Mouse (Mus musculus): ENCODE data around the gene Vav3.
"Not testable (repeated sequence)": the region's sequence is repeated elsewhere in the genome, so short reads cannot be mapped to it uniquely, and the experiment has no call there.

Vav3 gene

GRCm38 (mm10) chr3:109444077-109444476 lies 103.6 kb downstream of the Vav3 start:
- DNase-seq (ENCODE audit: low spot score), result no peak

DNA sequence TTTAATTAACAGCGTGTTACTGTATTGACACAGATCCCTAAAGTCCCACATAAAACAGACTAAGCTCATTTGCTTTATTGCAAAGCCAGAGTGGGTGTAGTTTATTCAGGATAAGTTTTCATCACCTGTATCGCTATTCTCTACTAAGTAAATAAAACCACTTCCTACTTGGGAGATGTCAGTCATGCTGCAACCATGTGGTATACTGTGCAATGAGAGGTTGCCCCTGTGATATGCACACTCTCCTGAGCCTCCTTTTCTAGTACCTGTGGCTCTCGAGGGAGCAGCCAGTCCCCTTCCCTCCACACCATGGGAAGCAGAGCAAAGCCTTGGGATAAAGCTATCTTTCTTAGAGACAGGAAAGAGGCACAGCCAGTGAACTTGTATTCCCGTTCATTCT lies 106.5 kb downstream of the Vav3 start:
- DNase-seq (ENCODE audit: low spot score), result no peak

GRCm38 (mm10) chr3:109448249-109448648 lies 107.8 kb downstream of the Vav3 start:
- not testable (repeated sequence) for DNase-seq (ENCODE audit: low spot score)

GRCm38 (mm10) chr3:109451966-109452365 lies 111.5 kb downstream of the Vav3 start:
- no peak for DNase-seq (ENCODE audit: low spot score)

DNA sequence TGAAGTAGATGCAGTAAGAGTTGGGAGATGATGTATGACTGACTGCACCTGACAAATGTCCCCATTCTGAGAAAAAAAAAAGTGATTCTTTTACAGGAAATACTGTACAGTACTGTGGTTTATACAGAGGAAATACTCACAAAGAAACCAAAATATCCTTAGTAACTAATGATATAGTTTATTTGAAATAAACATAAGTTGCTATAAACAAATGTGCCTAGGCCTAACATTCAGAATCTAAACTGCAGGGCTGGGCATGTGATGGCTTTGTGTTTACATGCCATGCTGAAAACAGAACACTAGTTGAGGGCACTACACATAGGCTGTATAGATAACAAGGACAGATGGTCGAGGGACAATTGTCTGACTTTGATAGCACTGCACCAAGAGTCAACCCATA lies 114.2 kb downstream of the Vav3 start:
- no peak for DNase-seq (ENCODE audit: low spot score)

- DNase-seq (ENCODE audit: low spot score), result no peak
These were observed 115.9 kb downstream of the Vav3 start for GRCm38 (mm10) chr3:109456340-109456739.

DNA sequence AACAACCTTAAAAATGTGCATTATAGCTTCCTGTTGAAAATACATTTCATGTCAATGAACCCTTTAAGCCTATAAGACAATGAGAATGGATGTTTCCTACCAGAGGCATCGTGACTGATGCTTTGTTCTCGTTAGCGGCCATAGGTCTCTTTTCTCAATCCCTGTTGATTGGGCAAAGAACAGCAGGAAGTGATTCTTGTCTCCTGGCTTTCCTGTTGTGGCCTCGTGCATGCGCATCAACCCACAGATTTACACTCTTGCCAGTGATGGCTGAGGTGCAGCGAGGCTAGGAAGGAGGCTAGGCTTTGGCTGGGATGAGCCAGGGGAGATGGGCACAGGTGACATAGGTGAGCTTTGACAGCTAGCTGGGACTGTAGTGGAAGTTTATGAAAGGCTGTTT lies 123.2 kb downstream of the Vav3 start:
- DNase-seq (ENCODE audit: low spot score), result no peak

DNA sequence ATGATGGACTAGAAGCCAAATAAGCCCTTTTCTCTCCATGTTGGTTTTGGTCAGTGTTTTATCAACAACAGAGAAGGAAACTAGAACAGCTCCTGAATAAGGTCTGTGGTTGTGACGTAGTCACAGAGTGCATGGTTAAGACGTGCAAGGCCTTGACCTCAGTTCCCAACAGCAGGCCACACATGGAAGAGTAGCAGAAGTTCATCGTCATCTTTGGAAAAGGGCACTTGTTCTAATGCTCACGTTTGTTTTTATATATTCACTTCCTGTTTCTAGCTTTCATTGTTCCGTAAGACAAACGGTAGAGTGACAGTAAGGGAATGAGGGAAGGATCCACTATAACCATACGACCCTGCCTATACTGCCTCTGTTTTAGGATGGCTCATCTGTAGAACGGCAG lies 124.1 kb downstream of the Vav3 start:
- DNase-seq (ENCODE audit: low spot score), result no peak

DNA sequence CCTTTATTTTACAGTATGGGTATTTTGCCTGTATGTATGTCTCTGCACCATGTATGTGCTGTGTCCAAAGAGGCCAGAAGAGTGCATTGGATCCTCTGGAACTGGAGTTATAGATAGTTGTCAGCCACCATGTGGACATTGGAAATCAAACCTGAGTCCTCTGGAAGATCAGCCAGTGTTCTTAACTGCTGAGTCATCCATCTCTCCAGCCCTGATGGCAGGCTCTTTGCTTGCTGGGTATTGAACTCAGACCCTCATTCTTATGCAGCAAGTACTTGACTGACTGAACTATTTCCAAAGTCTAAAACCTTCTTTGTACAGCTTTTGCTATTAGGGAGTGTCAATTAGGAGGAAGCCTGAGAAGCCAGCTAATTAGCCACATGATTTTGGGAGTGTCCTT lies 126.1 kb downstream of the Vav3 start:
- DNase-seq (ENCODE audit: low spot score), result no peak

DNA sequence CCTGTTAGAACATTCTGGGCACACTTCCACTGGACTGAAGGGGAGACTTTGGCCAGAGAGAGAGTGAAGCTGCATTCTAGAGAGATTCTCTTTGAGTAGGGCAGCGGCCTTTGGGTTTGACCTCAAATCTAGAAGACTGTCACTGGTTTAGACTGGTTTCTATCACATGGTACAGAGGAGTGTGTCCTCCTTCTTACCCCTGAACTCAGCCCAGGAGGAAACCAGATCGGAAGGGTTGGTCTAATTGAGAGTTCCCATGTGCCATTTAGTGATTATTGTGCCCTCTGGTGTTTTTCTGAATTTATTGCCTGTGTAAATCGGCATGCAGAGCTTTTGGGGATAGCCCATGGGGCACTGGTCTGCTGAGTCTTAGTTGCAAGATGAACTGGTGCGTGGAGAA lies 126.8 kb downstream of the Vav3 start:
- no peak for DNase-seq (ENCODE audit: low spot score)

GRCm38 (mm10) chr3:109469465-109469864 lies 129.0 kb downstream of the Vav3 start:
- peak; percentile 57 for DNase-seq (ENCODE audit: low spot score)

- no peak for DNase-seq (ENCODE audit: low spot score)
These were observed 130.3 kb downstream of the Vav3 start for GRCm38 (mm10) chr3:109470651-109471255.

GRCm38 (mm10) chr3:109476521-109476920 lies 136.1 kb downstream of the Vav3 start:
- peak; percentile 10 for DNase-seq (ENCODE audit: low spot score)

DNA sequence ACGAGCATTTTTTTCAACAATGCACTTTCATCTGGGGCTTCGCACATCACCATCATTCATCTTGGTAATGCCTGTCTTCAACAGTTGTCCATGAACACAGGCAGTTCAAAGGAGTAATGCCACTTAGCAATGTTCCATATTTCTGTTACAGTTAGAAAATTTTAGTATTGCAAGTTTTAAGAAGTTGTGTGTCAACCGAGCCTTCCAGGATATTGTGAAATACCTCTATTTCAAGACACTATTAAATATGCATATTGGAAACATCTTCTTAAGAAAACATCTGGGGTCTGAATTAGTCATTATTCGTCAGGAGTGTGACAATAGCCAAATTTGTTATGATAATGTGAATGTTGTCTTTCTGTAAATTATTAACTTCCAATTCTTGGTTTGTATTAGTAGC lies 137.8 kb downstream of the Vav3 start:
- DNase-seq (ENCODE audit: low spot score), result no peak

DNA sequence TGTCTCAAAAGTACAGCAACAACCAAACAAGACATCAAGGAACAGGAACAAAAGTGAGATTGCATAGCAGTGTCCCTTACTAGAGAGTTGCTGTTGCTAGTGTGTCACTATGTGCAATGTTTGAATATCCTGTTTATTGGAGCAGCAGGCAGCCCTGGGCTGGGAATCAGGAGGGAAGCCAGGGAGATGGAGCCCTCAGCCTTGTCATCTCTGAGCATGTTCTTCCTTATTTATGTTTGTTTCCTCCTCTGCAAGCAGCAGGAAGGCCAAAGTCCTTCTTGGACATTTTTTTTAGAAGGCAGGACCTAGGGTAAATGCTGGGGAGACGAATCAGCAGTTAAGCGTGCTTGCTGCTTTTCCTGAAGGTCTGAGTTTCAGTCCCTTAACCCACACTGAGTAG lies 140.2 kb downstream of the Vav3 start:
- no peak for DNase-seq (ENCODE audit: low spot score)

DNA sequence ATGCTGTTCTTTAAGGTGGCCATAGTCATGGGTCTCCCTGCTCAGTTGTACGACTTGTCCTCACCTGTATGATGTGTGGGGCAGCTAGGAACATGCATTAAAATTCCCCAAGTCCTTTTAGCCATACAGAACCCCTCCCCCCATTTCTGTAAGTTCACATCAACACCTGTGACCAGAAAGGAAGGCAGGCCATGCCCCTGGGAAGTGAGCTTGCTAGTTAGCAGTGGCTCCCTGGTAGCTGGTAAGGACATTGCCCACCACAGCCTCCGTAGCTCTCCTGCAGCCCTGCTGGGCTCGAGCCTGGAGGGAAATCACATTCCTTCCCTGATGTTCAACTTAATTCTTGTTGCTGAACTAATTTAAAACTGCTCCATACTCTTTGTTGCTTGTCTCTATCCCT lies 146.3 kb downstream of the Vav3 start:
- DNase-seq (ENCODE audit: low spot score), result no peak

GRCm38 (mm10) chr3:109487823-109488222 lies 147.4 kb downstream of the Vav3 start:
- no peak for DNase-seq (ENCODE audit: low spot score)

- DNase-seq (ENCODE audit: low spot score), result no peak
These were observed 148.3 kb downstream of the Vav3 start for GRCm38 (mm10) chr3:109488750-109489171.

DNA sequence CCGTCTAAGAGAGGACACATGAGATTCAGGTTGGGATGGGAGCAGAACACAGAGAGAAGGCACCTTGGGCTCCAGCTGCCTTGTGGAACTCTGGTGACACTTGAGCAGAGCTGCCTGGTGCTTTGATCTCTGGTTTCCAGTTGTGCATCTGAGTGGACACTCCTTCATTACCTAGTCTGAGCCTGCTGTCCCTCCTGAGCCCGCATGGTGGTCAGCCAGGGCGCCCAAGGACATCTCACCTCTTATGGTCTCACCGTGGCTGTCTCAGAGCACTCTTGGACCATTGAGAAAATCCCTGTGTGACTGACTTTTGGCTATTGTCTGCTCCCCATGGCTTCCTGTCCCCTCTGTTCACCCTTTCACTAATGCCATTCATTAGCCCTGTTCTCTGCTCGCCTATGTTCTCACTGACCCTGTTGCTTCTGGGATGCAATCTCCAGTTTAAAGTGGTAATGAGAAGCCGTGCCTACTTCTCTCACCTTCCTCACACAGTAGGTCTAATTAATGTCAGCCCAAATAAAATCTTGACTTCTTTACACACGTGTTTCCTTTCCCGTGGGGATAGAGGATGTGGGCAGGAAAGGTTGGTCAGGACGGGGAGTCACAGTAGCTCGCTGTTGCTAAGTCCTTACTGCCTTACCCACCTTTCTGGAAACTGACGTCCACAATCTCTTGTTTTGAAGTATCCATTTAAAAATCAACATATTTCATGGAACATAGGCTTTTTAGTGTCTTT lies 150.3 kb downstream of the Vav3 start:
- no peak for DNase-seq (ENCODE audit: low spot score)

DNA sequence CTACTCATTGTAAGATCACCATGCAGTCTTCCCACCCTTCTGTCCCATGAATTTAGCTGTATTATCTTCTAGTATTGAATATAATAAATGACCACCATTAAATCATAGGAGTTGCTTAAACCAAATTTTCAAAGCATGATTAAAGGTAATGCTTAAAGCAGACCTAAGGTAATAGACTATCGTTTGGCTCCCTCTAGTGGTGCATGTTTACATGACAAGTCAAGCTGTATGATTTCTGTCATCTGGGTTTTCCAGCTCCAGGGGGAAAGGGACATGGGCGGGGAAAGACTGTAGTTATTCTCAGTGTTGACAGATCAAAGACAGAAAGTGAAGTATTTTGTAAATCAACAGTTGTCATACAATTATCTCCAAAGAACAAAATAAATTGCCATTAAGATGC lies 151.1 kb downstream of the Vav3 start:
- DNase-seq (ENCODE audit: low spot score), result peak; percentile 22

DNA sequence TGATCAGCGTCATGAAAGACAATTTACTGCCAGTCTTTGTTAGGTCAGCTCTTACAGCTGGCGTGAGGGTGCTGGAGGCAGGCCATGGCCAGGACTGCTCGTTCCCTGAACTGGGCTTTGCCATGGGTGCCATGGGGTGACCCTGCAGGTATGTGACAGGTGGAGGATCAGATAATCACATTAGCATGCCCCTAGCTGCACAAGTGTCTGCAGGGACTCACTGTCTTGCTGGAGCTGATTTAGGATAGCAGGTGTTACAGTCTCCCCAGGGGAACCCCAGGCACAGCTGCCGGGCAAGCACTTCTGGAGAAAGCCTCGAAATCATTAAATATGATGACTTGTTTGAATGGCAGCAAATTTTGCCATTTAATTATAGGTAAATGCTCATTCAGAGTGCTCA lies 156.0 kb downstream of the Vav3 start:
- no peak for DNase-seq (ENCODE audit: low spot score)

DNA sequence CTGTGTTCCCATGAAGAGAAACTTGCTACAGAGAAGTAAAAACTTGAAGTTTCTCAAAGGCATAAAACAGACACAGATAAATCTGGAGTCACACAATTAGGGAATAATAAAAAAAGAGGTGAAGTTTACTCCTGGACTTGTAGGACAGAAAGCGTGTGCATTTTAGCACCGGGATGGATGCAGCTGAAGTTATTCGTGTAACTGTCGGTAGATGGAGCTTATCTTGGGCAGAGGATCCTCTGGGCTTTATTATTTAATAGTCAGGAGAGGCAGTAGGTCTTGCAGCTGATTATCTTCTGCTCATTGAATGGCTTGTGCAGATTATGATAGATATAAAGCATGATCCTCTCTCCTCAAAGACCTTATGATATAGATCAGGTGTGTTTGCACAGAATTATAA lies 156.6 kb downstream of the Vav3 start:
- DNase-seq (ENCODE audit: low spot score), result no peak

DNA sequence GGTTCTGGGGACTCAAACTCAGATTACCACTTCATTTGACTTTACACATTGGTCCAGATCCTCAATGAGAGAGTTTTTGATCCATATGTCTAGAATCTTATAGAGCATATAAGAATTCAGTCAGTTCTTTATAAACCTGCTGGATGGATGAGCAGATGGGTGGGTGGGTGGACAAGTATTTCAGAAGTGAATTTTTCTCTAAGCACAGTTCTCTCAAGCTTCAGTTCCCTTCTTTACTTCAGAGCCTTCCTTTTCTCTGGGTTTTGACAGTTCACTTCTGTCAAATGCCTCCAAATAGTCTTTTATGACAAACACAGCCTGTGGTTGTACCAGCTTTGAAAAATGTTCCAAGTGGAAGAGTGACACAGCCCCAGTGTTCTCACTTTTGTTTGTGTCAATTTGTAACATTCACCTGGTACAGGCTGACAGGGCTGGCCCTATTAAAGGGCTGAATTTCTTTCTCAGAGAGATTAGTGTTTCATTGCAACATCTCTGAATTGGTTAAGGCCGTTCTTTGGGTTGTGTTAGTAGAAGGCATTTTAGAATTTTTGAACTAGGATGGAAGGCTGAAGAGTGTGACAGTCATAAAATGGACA lies 159.5 kb downstream of the Vav3 start:
- DNase-seq (ENCODE audit: low spot score), result no peak

GRCm38 (mm10) chr3:109509784-109510183 lies 169.3 kb downstream of the Vav3 start:
- DNase-seq (ENCODE audit: low spot score), result no peak
